Mouse (Mus musculus): ENCODE results near the gene Secisbp2l.

GRCm38 (mm10) chr2:125789265-125789664 lies 6.6 kb upstream of the Secisbp2l start:
- TF ChIP-seq CTCF (IDR thresholded peaks at IDR 0.05; ENCODE audit: low read depth) (no peak), EP300 (optimal IDR thresholded peaks at IDR 0.05) (no peak)
